Mouse (Mus musculus) heart, embryonic 12.5 days (tissue): ENCODE measurements around the gene Ak6. TPM values are rescaled to one million over a fixed set of nuclear protein-coding genes. Genes with fewer than 3 reads are reported as not detected.

Experiments
- ATAC-seq: fragments of 200-750 bp; cut with Nextera tagmentation; 2 replicates; pipeline ENCODE4 v1.8.0; 2017; ENCODE audit warnings: moderate TSS enrichment, moderate library complexity; ENCODE audit not compliant: insufficient number of reproducible peaks, low FRiP score
- H3K27ac ChIP-seq: fragments of 300-500 bp; sonication (generic); 2 replicates; pipeline ENCODE4 v1.5.1; 2016; ENCODE audit warnings: mild to moderate bottlenecking, moderate library complexity; ENCODE audit not compliant: poor library complexity, severe bottlenecking
- H3K27me3 ChIP-seq: fragments of 300-500 bp; sonication (generic); replicated peaks from 2 replicates; pipeline ENCODE4 v1.6.1; 2016; ENCODE audit warnings: mild to moderate bottlenecking, moderate library complexity
- H3K36me3 ChIP-seq: fragments of 300-500 bp; sonication (generic); 2 replicates; pipeline ENCODE4 v1.6.1; 2016; ENCODE audit warnings: mild to moderate bottlenecking, moderate library complexity
- H3K4me1 ChIP-seq: fragments of 300-500 bp; sonication (generic); replicated peaks from 2 replicates; pipeline ENCODE4 v1.6.1; 2016; ENCODE audit warnings: mild to moderate bottlenecking
- H3K4me2 ChIP-seq: fragments of 300-500 bp; sonication (generic); 2 replicates; pipeline ENCODE4 v1.6.1; 2016; ENCODE audit warnings: mild to moderate bottlenecking, moderate library complexity
- H3K4me3 ChIP-seq: fragments of 300-500 bp; sonication (generic); 2 replicates; pipeline ENCODE4 v1.5.1; 2016; ENCODE audit warnings: mild to moderate bottlenecking
- H3K9ac ChIP-seq: fragments of 300-500 bp; sonication (generic); 2 replicates; pipeline ENCODE4 v1.6.1; 2016; ENCODE audit warnings: mild to moderate bottlenecking, moderate library complexity
- H3K9me3 ChIP-seq: fragments of 300-500 bp; sonication (generic); replicated peaks from 2 replicates; pipeline ENCODE4 v1.6.1; 2016; ENCODE audit warnings: mild to moderate bottlenecking, moderate library complexity
- whole genome bisulfite sequencing: fragments of 180-500 bp; shearing (Covaris S2); methylation state at CpG from one replicate; pipeline ENCODE4 v1.1.7; 2016; 5-methylcytosine and 5-hydroxymethylcytosine counted together
- polyA plus RNA-seq: library from polyadenylated mRNA; unstranded; fragments of >200 nt; fragmentation: Nextera tagmentation; extraction: Ambion mirVana; gene quantifications from 2 replicates; pipeline ENCODE4 v1.2.1, GENCODE M21; 2016

Ak6 gene
- polyA plus RNA-seq, 1 experiment from 2014 or later, result 216 TPM

GRCm38 (mm10) chr13:100715467-100715866, 64.7 kb downstream of the Ak6 start:
- 76% methylated on average over 6 of the region's 6 CpGs for WGBS
- no peak for ATAC-seq

More at GRCm38 (mm10) chr13:100715467-100715866, 64.7 kb downstream of the Ak6 start:
- Histone ChIP-seq H3K4me3 (no peak overlapping the region), H3K9me3 (no peaks in the 10 kb centered on the region), H3K9ac (no peak overlapping the region), H3K27me3 (no peaks in the 10 kb centered on the region), H3K4me2 (no peak overlapping the region), H3K4me1 (no peaks in the 10 kb centered on the region), H3K27ac (no peak overlapping the region), H3K36me3 (peaks cover 81% of the 10 kb centered on the region)

Other genes with a start within 250 kb of the Ak6 start
- gene Naip1, start 198.1 kb upstream of the Ak6 start, polyA plus RNA-seq, result not detected in 2 replicates
- 53.3 and 56.2 TPM in 2 replicates for gene Gtf2h2, start 158.4 kb upstream of the Ak6 start, polyA plus RNA-seq
- 1.5 and 1.6 TPM in 2 replicates for gene Ocln, start 98.3 kb upstream of the Ak6 start, polyA plus RNA-seq
- gene Marveld2, start 34.0 kb upstream of the Ak6 start, polyA plus RNA-seq, result 3.6 and 4.4 TPM in 2 replicates
- 27.3 and 28.7 TPM in 2 replicates for gene Rad17, start 72 bp downstream of the Ak6 start, polyA plus RNA-seq
- gene Taf9, start 600 bp downstream of the Ak6 start, polyA plus RNA-seq, result 9.7 and 11.3 TPM in 2 replicates
- gene Ccdc125, start 18.7 kb downstream of the Ak6 start, polyA plus RNA-seq, result 4.6 and 4.8 TPM in 2 replicates
- gene Cdk7, start 80.0 kb downstream of the Ak6 start, polyA plus RNA-seq, result 76.6 and 77.0 TPM in 2 replicates
- 256 TPM in 2 replicates for gene Mrps36, start 93.7 kb downstream of the Ak6 start, polyA plus RNA-seq
- 21.8 and 24.0 TPM in 2 replicates for gene Cenph, start 124.9 kb downstream of the Ak6 start, polyA plus RNA-seq
- gene Ccnb1, start 135.6 kb downstream of the Ak6 start, polyA plus RNA-seq, result 214 and 218 TPM in 2 replicates
- gene Slc30a5, start 182.4 kb downstream of the Ak6 start, polyA plus RNA-seq, result 43.1 and 44.8 TPM in 2 replicates